Mouse (Mus musculus) lung, postnatal 0 days (tissue): Measurements from ENCODE around the gene Gtf2h3.

Experiments used
- CTCF ChIP-seq: IDR thresholded peaks from 2 replicates; pipeline ENCODE4 v1.5.1; 2016; ENCODE audit warnings: antibody characterized with exemption, mild to moderate bottlenecking
- EP300 ChIP-seq: IDR thresholded peaks from 2 replicates; pipeline ENCODE4 v1.6.1; 2016; ENCODE audit warnings: antibody characterized with exemption, mild to moderate bottlenecking, control low read depth

- TF ChIP-seq CTCF (no peak), EP300 (no peak)
Measured at GRCm38 (mm10) chr5:124621362-124621761, 42.4 kb downstream of the Gtf2h3 start.
